Mouse (Mus musculus) adrenal gland, adult (tissue): Measurements from ENCODE around the gene Lmo7.

Experiments used
- DNase-seq, 2 experiments: peaks; one replicate each; pipeline ENCODE4 v3.0.0; 2022 to 2023; ENCODE audit warnings: low spot score in 1 of 2; ENCODE audit not compliant: inconsistent age in 2 of 2

Lmo7 gene

GRCm38 (mm10) chr14:101870171-101870902 is 140.6 kb downstream of the Lmo7 start:
- DNase-seq = peak in 1 of 2 experiments; percentile 58

- DNase-seq = no peak
Measured at GRCm38 (mm10) chr14:101872846-101873245, 143.1 kb downstream of the Lmo7 start.

GRCm38 (mm10) chr14:101878346-101879049 is 148.7 kb downstream of the Lmo7 start:
- DNase-seq = no peak

GRCm38 (mm10) chr14:101879050-101879694 is 149.4 kb downstream of the Lmo7 start:
- peak in 1 of 2 experiments; percentile 31 for DNase-seq

- DNase-seq = no peak
Measured at GRCm38 (mm10) chr14:101882966-101883365, 153.2 kb downstream of the Lmo7 start.

- no peak for DNase-seq
Measured at GRCm38 (mm10) chr14:101883787-101884186, 154.0 kb downstream of the Lmo7 start.

GRCm38 (mm10) chr14:101886320-101886719 is 156.6 kb downstream of the Lmo7 start:
- no peak for DNase-seq

- DNase-seq = no peak
Measured at GRCm38 (mm10) chr14:101891903-101892448, 162.2 kb downstream of the Lmo7 start.

GRCm38 (mm10) chr14:101892496-101892895 is 162.7 kb downstream of the Lmo7 start:
- no peak for DNase-seq

- DNase-seq = no peak
Measured at GRCm38 (mm10) chr14:101893215-101893614, 163.5 kb downstream of the Lmo7 start.

GRCm38 (mm10) chr14:101898250-101898649 is 168.5 kb downstream of the Lmo7 start:
- DNase-seq = no peak

- DNase-seq = no peak
Measured at GRCm38 (mm10) chr14:101901496-101901895, 171.7 kb downstream of the Lmo7 start.

- DNase-seq = no peak
Measured at GRCm38 (mm10) chr14:101901976-101902375, 172.2 kb downstream of the Lmo7 start.

GRCm38 (mm10) chr14:101903722-101904121 is 174.0 kb downstream of the Lmo7 start:
- DNase-seq = no peak

- DNase-seq = no peak
Measured at GRCm38 (mm10) chr14:101911983-101912382, 182.2 kb downstream of the Lmo7 start.

- no peak for DNase-seq
Measured at GRCm38 (mm10) chr14:101912392-101912791, 182.6 kb downstream of the Lmo7 start.

- no peak for DNase-seq
Measured at GRCm38 (mm10) chr14:101914321-101914720, 184.6 kb downstream of the Lmo7 start.

GRCm38 (mm10) chr14:101915867-101916266 is 186.1 kb downstream of the Lmo7 start:
- DNase-seq = no peak

GRCm38 (mm10) chr14:101918471-101918870 is 188.7 kb downstream of the Lmo7 start:
- DNase-seq = no peak

GRCm38 (mm10) chr14:101927646-101928244 is 198.0 kb downstream of the Lmo7 start:
- DNase-seq = no peak
